Mouse (Mus musculus) CH12.LX (cell line): Measurements from ENCODE around the gene Lancl2. TPM values are rescaled to one million over a fixed set of nuclear protein-coding genes. Genes with fewer than 3 reads are reported as not detected.

Experiments used
- DNase-seq: peaks from one replicate; pipeline ENCODE4 v3.0.0-alpha.2; 2013; ENCODE audit errors: extremely low read depth
- H3K27ac ChIP-seq: 2 replicates; pipeline ENCODE4 v1.5.1; 2012; ENCODE audit warnings: low read depth, mild to moderate bottlenecking, control low read depth, moderate library complexity; ENCODE audit not compliant: insufficient read depth
- H3K27me3 ChIP-seq: replicated peaks from 2 replicates; pipeline ENCODE3; 2012; ENCODE audit warnings: inconsistent platforms
- H3K36me3 ChIP-seq, 2 experiments: replicated peaks in 1 of 2; 2 replicates each; pipeline versions ENCODE3 to v1.6.1; 2012; ENCODE audit warnings: inconsistent platforms in 1 of 2, low read length in 1 of 2, mild to moderate bottlenecking in 1 of 2, mixed read lengths in 1 of 2, moderate library complexity in 1 of 2; ENCODE audit not compliant: control insufficient read depth in 1 of 2, insufficient read depth in 1 of 2
- H3K4me1 ChIP-seq, 2 experiments: 2 replicates each; pipeline ENCODE4 v1.6.1; 2012; ENCODE audit warnings: inconsistent platforms in 1 of 2, moderate library complexity in 1 of 2; ENCODE audit not compliant: insufficient read depth in 2 of 2, control insufficient read depth in 1 of 2
- H3K4me2 ChIP-seq: 2 replicates; pipeline ENCODE4 v1.6.1; 2012; ENCODE audit warnings: low read depth, mild to moderate bottlenecking, control low read depth; ENCODE audit not compliant: poor library complexity, insufficient read depth, severe bottlenecking
- H3K4me3 ChIP-seq, 3 experiments: fragments of 150-350 bp in 1 of 3; sonication (generic) in 1 of 3; replicated peaks in 1 of 3; 2 replicates each; pipeline versions ENCODE3 to v1.5.1; 2011 to 2012; ENCODE audit warnings: low read depth in 2 of 3, low read length in 2 of 3, mild to moderate bottlenecking in 2 of 3, moderate library complexity in 2 of 3, control low read depth in 1 of 3, improper control_type of control experiment in 1 of 3, inconsistent platforms in 1 of 3, mixed read lengths in 1 of 3; ENCODE audit not compliant: poor library complexity in 1 of 3
- H3K79me2 ChIP-seq: replicated peaks from 2 replicates; pipeline ENCODE4 v1.6.1; 2012; ENCODE audit warnings: mild to moderate bottlenecking, moderate library complexity; ENCODE audit not compliant: control insufficient read depth, poor library complexity, insufficient read depth, severe bottlenecking; ENCODE audit errors: extremely low read depth
- H3K9ac ChIP-seq: 2 replicates; pipeline ENCODE4 v1.6.1; 2012; ENCODE audit warnings: low read depth, mild to moderate bottlenecking, control low read depth, moderate library complexity; ENCODE audit not compliant: insufficient read depth
- H3K9me3 ChIP-seq: replicated peaks from 2 replicates; pipeline ENCODE3; 2012; ENCODE audit warnings: low read length, inconsistent platforms, mixed read lengths
- BHLHE40 ChIP-seq: IDR thresholded peaks from 2 replicates; pipeline ENCODE4 v1.6.1; 2011; ENCODE audit warnings: mild to moderate bottlenecking, low read depth, low read length, improper control_type of control experiment
- CHD1 ChIP-seq: IDR thresholded peaks from 2 replicates; pipeline ENCODE4 v1.6.1; 2012; ENCODE audit warnings: low read depth, low read length, improper control_type of control experiment, inconsistent platforms
- CHD2 ChIP-seq: IDR thresholded peaks from 2 replicates; pipeline ENCODE4 v1.6.1; 2011; ENCODE audit warnings: low read length, improper control_type of control experiment
- CTCF ChIP-seq, 2 experiments: IDR thresholded peaks in 1 of 2; conservative IDR thresholded peaks in 1 of 2; 2 replicates each; pipeline ENCODE4 v1.5.1; 2011 to 2012; ENCODE audit warnings: low read depth in 2 of 2, low read length in 2 of 2, improper control_type of control experiment in 1 of 2, inconsistent platforms in 1 of 2, mild to moderate bottlenecking in 1 of 2, moderate library complexity in 1 of 2
- ELF1 ChIP-seq: IDR thresholded peaks from 2 replicates; pipeline ENCODE4 v1.6.1; 2014; ENCODE audit warnings: low read depth, mild to moderate bottlenecking, inconsistent platforms, low read length, improper control_type of control experiment
- EP300 ChIP-seq: IDR thresholded peaks from 2 replicates; pipeline ENCODE4 v1.6.1; 2011; ENCODE audit warnings: low read length, improper control_type of control experiment
- ETS1 ChIP-seq: conservative IDR thresholded peaks from 2 replicates; pipeline ENCODE4 v1.6.1; 2012; ENCODE audit warnings: low read depth, mild to moderate bottlenecking, inconsistent platforms, low read length, improper control_type of control experiment, moderate library complexity
- GABPA ChIP-seq: IDR thresholded peaks from 2 replicates; pipeline ENCODE4 v1.6.1; 2012; ENCODE audit warnings: low read depth, low read length, improper control_type of control experiment, inconsistent platforms; ENCODE audit not compliant: insufficient replicate concordance
- HCFC1 ChIP-seq: IDR thresholded peaks from 2 replicates; pipeline ENCODE4 v1.6.1; 2012; ENCODE audit warnings: low read depth, mild to moderate bottlenecking, inconsistent platforms, low read length, improper control_type of control experiment
- IRF4 ChIP-seq: IDR thresholded peaks from 2 replicates; pipeline ENCODE4 v1.6.1; 2014; ENCODE audit warnings: low read depth, mild to moderate bottlenecking, inconsistent platforms, low read length, improper control_type of control experiment
- JUN ChIP-seq: IDR thresholded peaks from 2 replicates; pipeline ENCODE4 v1.6.1; 2011; ENCODE audit warnings: low read depth, mild to moderate bottlenecking, low read length, improper control_type of control experiment, moderate library complexity; ENCODE audit not compliant: insufficient read depth
- MAZ ChIP-seq: IDR thresholded peaks from 2 replicates; pipeline ENCODE4 v1.6.1; 2012; ENCODE audit warnings: low read depth, mild to moderate bottlenecking, inconsistent platforms, low read length, improper control_type of control experiment, moderate library complexity
- MEF2A ChIP-seq: IDR thresholded peaks from 2 replicates; pipeline ENCODE4 v1.6.1; 2014; ENCODE audit warnings: low read depth, mild to moderate bottlenecking, inconsistent platforms, low read length, improper control_type of control experiment, borderline replicate concordance
- MXI1 ChIP-seq: IDR thresholded peaks from 2 replicates; pipeline ENCODE4 v1.6.1; 2011; ENCODE audit warnings: mild to moderate bottlenecking, low read depth, low read length, improper control_type of control experiment
- NRF1 ChIP-seq: IDR thresholded peaks from 2 replicates; pipeline ENCODE4 v1.6.1; 2014; ENCODE audit warnings: low read depth, mild to moderate bottlenecking, inconsistent platforms, low read length, improper control_type of control experiment, moderate library complexity
- SMC3 ChIP-seq: IDR thresholded peaks from 2 replicates; pipeline ENCODE4 v1.6.1; 2011; ENCODE audit warnings: low read depth, low read length, improper control_type of control experiment
- ZMIZ1 ChIP-seq: IDR thresholded peaks from 2 replicates; pipeline ENCODE4 v1.6.1; 2012; ENCODE audit warnings: low read depth, mild to moderate bottlenecking, inconsistent platforms, low read length, improper control_type of control experiment
- dilution Hi-C: fragments of 300-500 bp; cut with MboI; formaldehyde crosslinking; loops from 2 replicates; pipeline ENCODE4 v1.14.3; 2020; ENCODE audit warnings: low sequenced_read_pairs; ENCODE audit not compliant: extremely low pct_unique_long_range_greater_than_20kb, extremely low pct_ligation_motif_present
- in situ Hi-C: fragments of 300-500 bp; cut with MboI; formaldehyde crosslinking; loops from 3 replicates; pipeline ENCODE4 v1.14.3; 2019; ENCODE audit warnings: low sequenced_read_pairs, low pct_ligation_motif_present, low pct_unique_long_range_greater_than_20kb, mixed read lengths
- polyA plus RNA-seq: library from polyadenylated mRNA; unstranded; fragments of >175 nt; gene quantifications from 2 replicates; pipeline ENCODE4 v1.2.1, GENCODE M21; 2012; ENCODE audit warnings: low read depth; ENCODE audit not compliant: insufficient read length
- total RNA-seq, 2 experiments: library from RNA; depleted of rRNA; stranded (reverse); fragments of 300-350 nt in 1 of 2; fragments of >200 nt in 1 of 2; gene quantifications; 2 replicates each; pipeline ENCODE4 v1.2.3; 2012 to 2014

Lancl2 gene
- total and polyA plus RNA-seq, 3 experiments = 13.8 to 25.0 (median 17.7) TPM

- in situ Hi-C loops = no loop called here
- DNase-seq = no peak
- Histone ChIP-seq H3K9ac (no peak overlapping the region; the same call in 1 of the 2 replicates), H3K36me3 (no peaks in the 10 kb centered on the region), H3K4me3 (peak overlapping the region in 1 of 3 experiments; percentile 51), H3K9me3 (no peaks in the 10 kb centered on the region), H3K27me3 (no peaks in the 10 kb centered on the region), H3K4me2 (peak overlapping the region; percentile 82; the same call in 1 of the 2 replicates), H3K79me2 (no peaks in the 10 kb centered on the region)
- TF ChIP-seq CHD1 = no peak
- TF ChIP-seq ETS1 = peak; percentile 38; the same call in 1 of the 2 replicates
- TF ChIP-seq IRF4 = peak; percentile 74
- TF ChIP-seq NRF1 = no peak
- TF ChIP-seq BHLHE40 = peak; percentile 63
- TF ChIP-seq MXI1 = no peak
- 0 out of 2 replicates have a peak, but pooled peaks have one; percentile 11 for TF ChIP-seq EP300
- TF ChIP-seq, all 38 proteins: peak for 4
- no peak overlapping the region for H3K27ac ChIP-seq
- dilution Hi-C loops = no loop called here
- peaks cover 0 to 23% of the 10 kb centered on the region in 2 experiments; a peak in 3 of 4 replicates for H3K4me1 ChIP-seq
These were observed 4.4 kb downstream of the Lancl2 start for GRCm38 (mm10) chr6:57706721-57707120.

- in situ Hi-C loops = no loop called here
- Histone ChIP-seq H3K9me3 (no peaks in the 10 kb centered on the region), H3K4me2 (no peak overlapping the region; the same call in 1 of the 2 replicates), H3K36me3 (no peaks in the 10 kb centered on the region)
- DNase-seq = no peak
- no peak for TF ChIP-seq SMC3
- 0 out of 4 replicates have a peak, but pooled peaks of 1 of the 2 experiments have one; percentile 18 for TF ChIP-seq CTCF (conservative IDR thresholded peaks at IDR 0.05 in 1 of 2, IDR thresholded peaks at IDR 0.05 in 1 of 2; ENCODE audit: low read depth in 2 of 2, low read length in 2 of 2)
- TF ChIP-seq, all 38 proteins: peak for 1
- H3K4me1 ChIP-seq = peaks cover 3 to 17% of the 10 kb centered on the region in 2 experiments; a peak in 3 of 4 replicates
- H3K9ac ChIP-seq = no peak overlapping the region
- dilution Hi-C loops = no loop called here
- no peaks in the 10 kb centered on the region for H3K27me3 ChIP-seq
- no peak overlapping the region for H3K4me3 ChIP-seq
- no peaks in the 10 kb centered on the region for H3K79me2 ChIP-seq
- no peak overlapping the region for H3K27ac ChIP-seq
These were observed 9.4 kb downstream of the Lancl2 start for GRCm38 (mm10) chr6:57711726-57712125.

GRCm38 (mm10) chr6:57721347-57721746 lies 19.0 kb downstream of the Lancl2 start:
- Histone ChIP-seq H3K27ac (no peak overlapping the region), H3K4me1 (no peaks in the 10 kb centered on the region), H3K36me3 (peaks cover 3 to 18% of the 10 kb centered on the region in 2 experiments), H3K9me3 (no peaks in the 10 kb centered on the region), H3K79me2 (no peaks in the 10 kb centered on the region), H3K27me3 (no peaks in the 10 kb centered on the region), H3K4me3 (no peak overlapping the region), H3K9ac (no peak overlapping the region), H3K4me2 (no peak overlapping the region)
- dilution Hi-C loops (no loop called here), in situ Hi-C loops (no loop called here)
- no peak for TF ChIP-seq MAZ
- no peak for TF ChIP-seq ZMIZ1
- TF ChIP-seq MEF2A = no peak
- TF ChIP-seq IRF4 = no peak
- TF ChIP-seq EP300 = no peak
- no peak for TF ChIP-seq ELF1
- TF ChIP-seq CHD2 = no peak
- no peak for TF ChIP-seq JUN
- no peak for TF ChIP-seq GABPA
- TF ChIP-seq HCFC1 = no peak
- no peak for DNase-seq
